Mouse (Mus musculus) heart, postnatal 4 days (tissue): ENCODE measurements around the gene Gclc. TPM values are rescaled to one million over a fixed set of nuclear protein-coding genes. Genes with fewer than 3 reads are reported as not detected.

ENCODE experiments used
- total RNA-seq, 2 experiments: library from RNA; stranded (reverse); gene quantifications; 2 replicates each; pipeline ENCODE4 v1.2.3; 2021

Gclc gene
- total RNA-seq, 2 experiments from 2014 or later: 12.0 to 12.4 TPM

Other genes with a start within 250 kb of the Gclc start
- gene Lrrc1, start 209.7 kb upstream of the Gclc start, total RNA-seq: 10 to 100 TPM; 42.3 to 45.2 TPM
- 10 to 100 TPM; 94.8 to 96.7 TPM for gene Klhl31, start 118.0 kb upstream of the Gclc start, total RNA-seq
- gene Elovl5, start 162.8 kb downstream of the Gclc start, total RNA-seq: 10 to 100 TPM; 64.3 to 67.8 TPM